Mouse (Mus musculus): ENCODE measurements at regions not wholly inside any gene's neighbourhood (a gene's known extent, or its start where the extent isn't known, plus 50 kb on each side); places are given as distances from the start of the nearest gene placed in this dataset.

DNA sequence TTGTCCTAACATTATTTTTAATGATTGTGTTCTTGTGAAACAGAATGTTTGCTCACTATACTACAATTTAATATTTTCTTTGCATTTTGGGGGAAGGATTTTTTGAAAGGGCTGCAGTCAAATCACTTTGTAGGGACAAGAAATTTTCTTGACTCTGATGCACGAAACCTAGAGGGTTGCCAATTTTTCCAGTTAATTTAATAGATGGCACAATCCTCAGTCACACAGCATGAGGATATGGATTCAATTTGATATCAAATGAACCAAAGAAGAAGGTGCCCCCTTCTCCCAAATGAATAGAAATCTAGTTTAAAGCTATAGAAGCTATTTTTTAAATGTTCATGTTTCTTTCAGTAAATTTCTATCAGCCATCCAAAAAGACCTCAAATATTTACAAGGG lies 544.3 kb upstream of the Rag2 start:
- 76% methylated on average over 1 of the region's 1 CpGs for WGBS
- Histone ChIP-seq H3K4me1 (no peaks in the 10 kb centered on the region), H3K9ac (replicated peaks) (no peak overlapping the region), H3K27ac (replicated peaks) (no peak overlapping the region), H3K27me3 (no peaks in the 10 kb centered on the region), H3K4me3 (no peak overlapping the region), H3K4me2 (replicated peaks) (no peak overlapping the region), H3K9me3 (no peaks in the 10 kb centered on the region), H3K36me3 (no peaks in the 10 kb centered on the region)
- ATAC-seq (ENCODE audit: low FRiP score, low read depth) = no peak

- no peak overlapping the region for H3K4me3 ChIP-seq
- H3K4me2 ChIP-seq (replicated peaks) = no peak overlapping the region
- H3K9me3 ChIP-seq = no peaks in the 10 kb centered on the region
- no peak for ATAC-seq (ENCODE audit: low FRiP score, low read depth)
- H3K9ac ChIP-seq (replicated peaks) = no peak overlapping the region
- no peaks in the 10 kb centered on the region for H3K36me3 ChIP-seq
- no peaks in the 10 kb centered on the region for H3K4me1 ChIP-seq
- H3K27me3 ChIP-seq = no peaks in the 10 kb centered on the region
- no peak overlapping the region for H3K27ac ChIP-seq (replicated peaks)
Measured at GRCm38 (mm10) chr2:101083813-101084212, 540.7 kb upstream of the Rag2 start.

DNA sequence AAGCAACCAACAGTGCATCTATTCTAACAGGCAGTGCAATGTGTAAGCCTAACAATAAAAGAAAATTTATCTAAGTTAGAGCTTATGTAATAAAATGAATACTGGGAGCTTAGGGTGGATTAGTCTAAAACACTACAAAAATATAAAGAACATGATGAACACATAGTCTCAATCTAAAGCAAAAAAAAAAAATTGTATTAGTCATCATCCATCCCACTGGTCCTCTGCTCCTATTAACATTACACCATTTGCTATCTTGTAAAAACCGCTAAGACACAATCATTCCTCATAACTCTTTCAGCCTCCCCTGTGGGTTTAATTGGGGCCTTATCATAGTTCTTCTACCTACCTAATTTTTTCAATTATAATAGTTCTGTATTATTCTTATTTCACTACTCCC lies 539.9 kb upstream of the Rag2 start:
- H3K36me3 ChIP-seq = no peaks in the 10 kb centered on the region
- H3K4me3 ChIP-seq = no peak overlapping the region
- WGBS = 98% methylated on average over 1 of the region's 1 CpGs
- H3K27me3 ChIP-seq = no peaks in the 10 kb centered on the region
- H3K4me1 ChIP-seq = no peaks in the 10 kb centered on the region
- ATAC-seq (ENCODE audit: low FRiP score, low read depth) = no peak
- H3K4me2 ChIP-seq (replicated peaks) = no peak overlapping the region
- H3K9ac ChIP-seq (replicated peaks) = no peak overlapping the region
- no peaks in the 10 kb centered on the region for H3K9me3 ChIP-seq
- H3K27ac ChIP-seq (replicated peaks) = no peak overlapping the region

GRCm38 (mm10) chr2:101107183-101107872 lies 517.2 kb upstream of the Rag2 start:
- no peak overlapping the region for H3K9ac ChIP-seq (replicated peaks)
- no peak overlapping the region for H3K4me2 ChIP-seq (replicated peaks)
- peak; percentile 54; the same call in 1 of the 2 replicates for ATAC-seq (ENCODE audit: low FRiP score, low read depth)
- H3K4me3 ChIP-seq = no peak overlapping the region
- H3K36me3 ChIP-seq = no peaks in the 10 kb centered on the region
- WGBS = 42% methylated on average over 1 of the region's 1 CpGs
- H3K27me3 ChIP-seq = no peaks in the 10 kb centered on the region
- no peaks in the 10 kb centered on the region for H3K4me1 ChIP-seq
- no peak overlapping the region for H3K27ac ChIP-seq (replicated peaks)
- H3K9me3 ChIP-seq = no peaks in the 10 kb centered on the region

GRCm38 (mm10) chr2:101136867-101137266 lies 487.7 kb upstream of the Rag2 start:
- 18% methylated on average over 1 of the region's 1 CpGs for WGBS
- Histone ChIP-seq H3K9ac (replicated peaks) (no peak overlapping the region), H3K4me1 (no peaks in the 10 kb centered on the region), H3K4me3 (no peak overlapping the region), H3K36me3 (no peaks in the 10 kb centered on the region), H3K27ac (replicated peaks) (no peak overlapping the region), H3K27me3 (no peaks in the 10 kb centered on the region), H3K4me2 (replicated peaks) (no peak overlapping the region), H3K9me3 (no peaks in the 10 kb centered on the region)
- no peak for ATAC-seq (ENCODE audit: low FRiP score, low read depth)

DNA sequence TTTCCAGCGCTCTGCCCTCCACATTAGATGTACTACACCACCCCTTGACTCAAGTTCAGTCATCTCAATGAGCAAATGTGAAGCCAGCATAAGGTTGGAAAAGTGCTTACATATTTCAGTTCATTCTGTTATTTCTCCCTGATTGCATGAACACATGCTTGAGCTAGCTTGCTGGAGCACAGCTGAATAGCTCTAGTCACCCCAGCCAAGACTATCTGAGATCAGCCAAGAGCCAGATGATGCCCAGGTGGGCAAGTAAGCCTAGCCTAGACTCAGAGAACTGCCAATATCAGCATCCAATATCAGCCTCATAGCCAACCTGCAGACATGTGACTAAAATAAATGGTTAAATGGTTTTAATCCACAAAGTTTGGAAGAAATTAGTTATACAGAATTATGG lies 484.6 kb upstream of the Rag2 start:
- Histone ChIP-seq H3K9ac (replicated peaks) (no peak overlapping the region), H3K36me3 (no peaks in the 10 kb centered on the region), H3K27me3 (no peaks in the 10 kb centered on the region), H3K27ac (replicated peaks) (no peak overlapping the region), H3K4me2 (replicated peaks) (no peak overlapping the region), H3K4me3 (no peak overlapping the region), H3K4me1 (no peaks in the 10 kb centered on the region), H3K9me3 (no peaks in the 10 kb centered on the region)
- ATAC-seq (ENCODE audit: low FRiP score, low read depth) = no peak
- WGBS = 97% methylated on average over 1 of the region's 1 CpGs

DNA sequence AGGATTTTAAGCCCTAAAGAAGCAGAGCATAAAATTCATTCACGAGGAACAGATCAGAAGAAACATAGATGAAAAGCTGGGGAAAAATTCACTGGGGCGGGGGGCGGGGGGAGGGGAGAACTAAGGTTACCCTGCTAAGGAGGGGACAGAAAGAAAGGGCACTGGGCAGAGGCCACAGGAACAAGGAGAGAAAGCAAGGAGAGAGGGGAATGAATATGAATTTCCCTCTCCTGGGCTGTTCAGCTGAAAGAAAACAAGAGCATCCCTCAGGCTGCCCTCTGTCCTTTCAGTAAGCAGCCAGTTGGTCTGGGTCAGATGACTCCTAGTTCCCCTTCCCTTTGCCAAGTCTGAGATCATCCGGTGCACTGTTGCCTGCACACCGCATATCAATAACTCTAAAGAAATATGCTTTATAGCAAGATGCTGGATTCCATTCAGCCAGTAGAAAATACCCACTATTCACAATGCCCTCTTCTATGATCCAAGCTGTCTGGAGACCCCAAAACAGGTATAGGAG lies 467.7 kb upstream of the Rag2 start:
- no peaks in the 10 kb centered on the region for H3K27me3 ChIP-seq
- H3K27ac ChIP-seq (replicated peaks) = no peak overlapping the region
- ATAC-seq (ENCODE audit: low FRiP score, low read depth) = peak; percentile 65
- no peaks in the 10 kb centered on the region for H3K36me3 ChIP-seq
- H3K4me3 ChIP-seq = no peak overlapping the region
- peaks cover 5% of the 10 kb centered on the region; the same call in 1 of the 2 replicates for H3K4me1 ChIP-seq
- 0 out of 2 replicates have a peak overlapping the region, but pooled peaks have one; percentile 20 for H3K9ac ChIP-seq (replicated peaks)
- H3K9me3 ChIP-seq = no peaks in the 10 kb centered on the region
- no peak overlapping the region for H3K4me2 ChIP-seq (replicated peaks)
- 48% methylated on average over 5 of the region's 5 CpGs for WGBS

GRCm38 (mm10) chr2:101159276-101159675 lies 465.2 kb upstream of the Rag2 start:
- Histone ChIP-seq H3K4me1 (peaks cover 5% of the 10 kb centered on the region; the same call in 1 of the 2 replicates), H3K9me3 (no peaks in the 10 kb centered on the region), H3K4me3 (no peak overlapping the region), H3K36me3 (no peaks in the 10 kb centered on the region), H3K4me2 (replicated peaks) (no peak overlapping the region), H3K27ac (replicated peaks) (no peak overlapping the region), H3K27me3 (no peaks in the 10 kb centered on the region), H3K9ac (replicated peaks) (no peak overlapping the region)
- ATAC-seq (ENCODE audit: low FRiP score, low read depth) = no peak
- 31% methylated on average over 4 of the region's 4 CpGs for WGBS

DNA sequence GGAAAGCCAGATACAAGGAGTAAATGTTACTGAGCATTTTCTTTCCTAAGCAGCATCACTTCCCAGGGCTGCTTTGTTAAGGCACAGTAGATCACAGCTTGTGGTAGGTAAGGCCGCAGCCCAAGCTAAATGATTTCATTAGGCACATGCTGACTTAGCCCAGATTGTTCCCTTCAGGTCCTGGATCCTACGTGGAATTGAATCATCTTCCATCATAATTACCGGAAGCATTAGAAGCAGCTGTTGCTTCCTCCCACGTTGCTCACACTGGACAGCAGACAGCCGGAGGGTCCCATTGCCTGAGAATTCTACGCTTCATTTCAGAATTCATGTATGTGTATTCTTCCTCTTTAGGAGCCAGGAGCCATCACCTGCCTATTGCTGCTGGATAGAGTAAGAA lies 458.6 kb upstream of the Rag2 start:
- Histone ChIP-seq H3K4me2 (replicated peaks) (no peak overlapping the region), H3K9ac (replicated peaks) (no peak overlapping the region), H3K4me1 (no peaks in the 10 kb centered on the region), H3K27me3 (peaks cover 31% of the 10 kb centered on the region), H3K27ac (replicated peaks) (no peak overlapping the region), H3K4me3 (no peak overlapping the region), H3K9me3 (no peaks in the 10 kb centered on the region), H3K36me3 (no peaks in the 10 kb centered on the region)
- ATAC-seq (ENCODE audit: low FRiP score, low read depth) = no peak; the same call in 1 of the 2 replicates
- WGBS = 60% methylated on average over 6 of the region's 6 CpGs

DNA sequence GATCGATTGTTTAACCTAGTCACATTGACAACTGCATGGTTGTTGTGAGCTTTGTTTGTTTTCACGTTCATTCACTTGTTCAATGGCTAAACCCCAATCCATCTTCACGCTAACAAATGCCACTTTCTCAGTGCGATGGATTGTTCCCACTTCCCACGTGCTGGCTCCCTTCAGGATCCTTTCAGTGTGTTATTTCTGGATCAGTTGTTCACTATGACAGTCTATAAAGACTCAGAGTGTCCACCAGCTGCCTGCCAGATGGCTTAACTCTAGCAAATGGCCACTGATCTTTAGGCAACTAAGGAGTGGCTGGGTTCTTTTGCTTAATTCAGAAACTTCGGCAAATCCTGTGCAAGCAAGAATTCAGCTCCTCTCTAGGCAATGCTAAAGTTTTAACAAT lies 451.7 kb upstream of the Rag2 start:
- peaks cover 10% of the 10 kb centered on the region for H3K27me3 ChIP-seq
- peak; percentile 93 for ATAC-seq (ENCODE audit: low FRiP score, low read depth)
- no peak overlapping the region for H3K4me2 ChIP-seq (replicated peaks)
- H3K27ac ChIP-seq (replicated peaks) = no peak overlapping the region
- H3K36me3 ChIP-seq = no peaks in the 10 kb centered on the region
- WGBS = 13% methylated on average over 6 of the region's 6 CpGs
- no peak overlapping the region for H3K9ac ChIP-seq (replicated peaks)
- H3K4me1 ChIP-seq = peaks cover 19% of the 10 kb centered on the region; the same call in 1 of the 2 replicates
- H3K4me3 ChIP-seq = no peak overlapping the region
- H3K9me3 ChIP-seq = no peaks in the 10 kb centered on the region

- no peak for ATAC-seq (ENCODE audit: low FRiP score, low read depth)
Measured at GRCm38 (mm10) chr2:101175124-101175523, 449.4 kb upstream of the Rag2 start.

GRCm38 (mm10) chr2:101206637-101207036 lies 417.9 kb upstream of the Rag2 start:
- H3K9me3 ChIP-seq = no peaks in the 10 kb centered on the region
- no peak overlapping the region for H3K9ac ChIP-seq (replicated peaks)
- no peak overlapping the region for H3K27ac ChIP-seq (replicated peaks)
- no peak overlapping the region for H3K4me3 ChIP-seq
- no peaks in the 10 kb centered on the region for H3K27me3 ChIP-seq
- no peak for ATAC-seq (ENCODE audit: low FRiP score, low read depth)
- no peaks in the 10 kb centered on the region for H3K4me1 ChIP-seq
- 79% methylated on average over 3 of the region's 3 CpGs for WGBS
- H3K36me3 ChIP-seq = no peaks in the 10 kb centered on the region
- H3K4me2 ChIP-seq (replicated peaks) = no peak overlapping the region

More at GRCm38 (mm10) chr2:101175124-101175523, 449.4 kb upstream of the Rag2 start:
- H3K9me3 ChIP-seq = no peaks in the 10 kb centered on the region
- no peak overlapping the region for H3K4me2 ChIP-seq (replicated peaks)
- peaks cover 19% of the 10 kb centered on the region; the same call in 1 of the 2 replicates for H3K4me1 ChIP-seq
- no peaks in the 10 kb centered on the region for H3K27me3 ChIP-seq
- WGBS = 82% methylated on average over 3 of the region's 3 CpGs
- no peak overlapping the region for H3K27ac ChIP-seq (replicated peaks)
- no peaks in the 10 kb centered on the region for H3K36me3 ChIP-seq
- H3K9ac ChIP-seq (replicated peaks) = no peak overlapping the region
- no peak overlapping the region for H3K4me3 ChIP-seq

GRCm38 (mm10) chr2:101209136-101209535 lies 415.4 kb upstream of the Rag2 start:
- H3K4me2 ChIP-seq (replicated peaks) = no peak overlapping the region
- no peaks in the 10 kb centered on the region for H3K36me3 ChIP-seq
- H3K4me3 ChIP-seq = no peak overlapping the region
- no peaks in the 10 kb centered on the region for H3K9me3 ChIP-seq
- no peak overlapping the region for H3K27ac ChIP-seq (replicated peaks)
- H3K4me1 ChIP-seq = no peaks in the 10 kb centered on the region
- no peaks in the 10 kb centered on the region for H3K27me3 ChIP-seq
- ATAC-seq (ENCODE audit: low FRiP score, low read depth) = no peak
- WGBS = 83% methylated on average over 4 of the region's 4 CpGs
- H3K9ac ChIP-seq (replicated peaks) = no peak overlapping the region
